Mouse (Mus musculus) embryo, embryonic 10 days (tissue): ENCODE results near the gene Ccdc3.
A peak's percentile ranks its signal among the peaks of the same experiment; 100 is the strongest.

Experiments used
- DNase-seq: peaks from one replicate; pipeline ENCODE4 v3.0.0-alpha.2; 2015; ENCODE audit warnings: low spot score

Gene Ccdc3

GRCm38 (mm10) chr2:5137500-5138286, at the start of gene Ccdc3:
Gene Ccdc3 (plus strand): TSS chr2:5137776.
- peak; percentile 37 for DNase-seq

GRCm38 (mm10) chr2:5090385-5090784, 47.2 kb upstream of the Ccdc3 start:
- peak; percentile 61 for DNase-seq

- no peak for DNase-seq
Measured at GRCm38 (mm10) chr2:5094876-5095275, 42.7 kb upstream of the Ccdc3 start.

GRCm38 (mm10) chr2:5095316-5095715, 42.3 kb upstream of the Ccdc3 start:
- DNase-seq: no peak

- DNase-seq: peak; percentile 71
Measured at GRCm38 (mm10) chr2:5097786-5098445, 39.7 kb upstream of the Ccdc3 start.

GRCm38 (mm10) chr2:5099176-5099575, 38.4 kb upstream of the Ccdc3 start:
- DNase-seq: no peak

GRCm38 (mm10) chr2:5101743-5102245, 35.8 kb upstream of the Ccdc3 start:
- DNase-seq: no peak

GRCm38 (mm10) chr2:5102891-5103290, 34.7 kb upstream of the Ccdc3 start:
- DNase-seq: no peak

- no peak for DNase-seq
Measured at GRCm38 (mm10) chr2:5112785-5113291, 24.7 kb upstream of the Ccdc3 start.

GRCm38 (mm10) chr2:5114386-5114785, 23.2 kb upstream of the Ccdc3 start:
- no peak for DNase-seq

GRCm38 (mm10) chr2:5116856-5117532, 20.6 kb upstream of the Ccdc3 start:
- peak; percentile 53 for DNase-seq

- DNase-seq: peak; percentile 63
Measured at GRCm38 (mm10) chr2:5125506-5125905, 12.1 kb upstream of the Ccdc3 start.

GRCm38 (mm10) chr2:5127369-5127768, 10.2 kb upstream of the Ccdc3 start:
- DNase-seq: no peak

- DNase-seq: no peak
Measured at GRCm38 (mm10) chr2:5129099-5129498, 8.5 kb upstream of the Ccdc3 start.

GRCm38 (mm10) chr2:5132046-5132445, 5.5 kb upstream of the Ccdc3 start:
- DNase-seq: no peak

- DNase-seq: no peak
Measured at GRCm38 (mm10) chr2:5134959-5135743, 2.4 kb upstream of the Ccdc3 start.

GRCm38 (mm10) chr2:5139961-5140360, 2.4 kb downstream of the Ccdc3 start:
- no peak for DNase-seq

- DNase-seq: no peak
Measured at GRCm38 (mm10) chr2:5144446-5144845, 6.9 kb downstream of the Ccdc3 start.

GRCm38 (mm10) chr2:5147907-5148306, 10.3 kb downstream of the Ccdc3 start:
- DNase-seq: no peak

GRCm38 (mm10) chr2:5154711-5155110, 17.1 kb downstream of the Ccdc3 start:
- DNase-seq: no peak

GRCm38 (mm10) chr2:5160236-5160848, 22.8 kb downstream of the Ccdc3 start:
- DNase-seq: no peak
